Mouse (Mus musculus): ENCODE data around the gene Smarcc1. TPM values are rescaled to one million over a fixed set of nuclear protein-coding genes. Genes with fewer than 3 reads are reported as not detected.
A peak's percentile ranks its signal among the peaks of the same experiment; 100 is the strongest.

The Smarcc1 gene
- polyA plus RNA-seq, 1 experiment from 2014 or later, result 80.7 TPM

GRCm38 (mm10) chr9:110234962-110235361 is 117.5 kb downstream of the Smarcc1 start:
- no peak for ATAC-seq (ENCODE audit: insufficient number of reproducible peaks, insufficient read depth, low FRiP score, low read depth)
- 73% methylated on average over 6 of the region's 6 CpGs for WGBS
- Histone ChIP-seq H3K4me3 (ENCODE audit: control insufficient read depth in 1 of 2, insufficient read depth in 1 of 2, low read depth in 1 of 2, low read length in 2 of 2) (no peak overlapping the region), H3K4me2 (ENCODE audit: low read length) (no peak overlapping the region), H3K9me3 (ENCODE audit: control insufficient read depth, low read length) (no peaks in the 10 kb centered on the region), H3K9ac (ENCODE audit: low read length) (no peak overlapping the region), H3K4me1 (ENCODE audit: control insufficient read depth in 2 of 2, insufficient read depth in 2 of 2, low read length in 2 of 2) (no peaks in the 10 kb centered on the region), H3K27ac (replicated peaks in 1 of 2; ENCODE audit: control insufficient read depth in 1 of 2, insufficient read depth in 1 of 2, low read depth in 2 of 2, low read length in 2 of 2) (no peak overlapping the region), H3K27me3 (ENCODE audit: control insufficient read depth, insufficient read depth, low read length) (no peaks in the 10 kb centered on the region), H3K36me3 (ENCODE audit: control insufficient read depth, insufficient read depth, low read length) (peaks cover 89% of the 10 kb centered on the region)

- Histone ChIP-seq H3K27me3 (ENCODE audit: control insufficient read depth, insufficient read depth, low read length) (peaks cover 11% of the 10 kb centered on the region), H3K9ac (ENCODE audit: low read length) (no peak within 1 kb of the TSS), H3K27ac (replicated peaks in 1 of 2; ENCODE audit: control insufficient read depth in 1 of 2, insufficient read depth in 1 of 2, low read depth in 2 of 2, low read length in 2 of 2) (no peak within 1 kb of the TSS), H3K9me3 (ENCODE audit: control insufficient read depth, low read length) (no peaks in the 10 kb centered on the region), H3K36me3 (ENCODE audit: control insufficient read depth, insufficient read depth, low read length) (peaks cover 30% of the 10 kb centered on the region), H3K4me2 (ENCODE audit: low read length) (peak within 1 kb of the TSS; percentile 100), H3K4me3 (ENCODE audit: control insufficient read depth in 1 of 2, insufficient read depth in 1 of 2, low read depth in 1 of 2, low read length in 2 of 2) (peak within 1 kb of the TSS in 1 of 2 experiments; percentile 76; a peak in 2 of 4 replicates), H3K4me1 (ENCODE audit: control insufficient read depth in 2 of 2, insufficient read depth in 2 of 2, low read length in 2 of 2) (peaks cover 5 to 8% of the 10 kb centered on the region in 2 experiments; a peak in 3 of 4 replicates)
- ATAC-seq (ENCODE audit: insufficient number of reproducible peaks, insufficient read depth, low FRiP score, low read depth), result no peak
- 83% methylated on average over 7 of the region's 7 CpGs for WGBS
Measured at GRCm38 (mm10) chr9:110243221-110243833, 125.8 kb downstream of the Smarcc1 start, which contains the start of gene Cspg5. Gene Cspg5, plus strand, starts transcription at chr9:110243783.

DNA sequence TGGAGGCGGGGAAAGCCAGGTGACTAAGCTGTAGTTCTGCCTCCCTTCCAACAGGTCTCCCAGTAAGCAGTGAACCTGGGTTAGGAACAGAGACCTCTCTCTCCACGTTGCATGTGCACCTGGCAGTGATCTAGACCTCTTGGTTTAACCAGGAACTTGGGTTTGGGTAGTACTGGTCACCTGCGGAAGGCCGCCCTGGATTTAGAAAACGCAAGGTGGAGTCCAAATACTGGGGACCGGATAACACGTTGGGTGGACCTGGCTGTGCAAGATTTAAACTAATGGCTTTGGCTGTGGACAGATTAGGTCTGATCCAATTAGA is 127.0 kb downstream of the Smarcc1 start:
- Histone ChIP-seq H3K27me3 (ENCODE audit: control insufficient read depth, insufficient read depth, low read length) (peaks cover 11% of the 10 kb centered on the region), H3K36me3 (ENCODE audit: control insufficient read depth, insufficient read depth, low read length) (peaks cover 19% of the 10 kb centered on the region), H3K4me1 (ENCODE audit: control insufficient read depth in 2 of 2, insufficient read depth in 2 of 2, low read length in 2 of 2) (peaks cover 5 to 9% of the 10 kb centered on the region in 2 experiments), H3K4me2 (ENCODE audit: low read length) (peak overlapping the region; percentile 100), H3K9me3 (ENCODE audit: control insufficient read depth, low read length) (no peaks in the 10 kb centered on the region), H3K9ac (ENCODE audit: low read length) (no peak overlapping the region; the same call in 1 of the 2 replicates), H3K27ac (replicated peaks in 1 of 2; ENCODE audit: control insufficient read depth in 1 of 2, insufficient read depth in 1 of 2, low read depth in 2 of 2, low read length in 2 of 2) (no peak overlapping the region), H3K4me3 (ENCODE audit: control insufficient read depth in 1 of 2, insufficient read depth in 1 of 2, low read depth in 1 of 2, low read length in 2 of 2) (peak overlapping the region; percentile 48 to 76)
- 29% methylated on average over 7 of the region's 7 CpGs for WGBS
- ATAC-seq (ENCODE audit: insufficient number of reproducible peaks, insufficient read depth, low FRiP score, low read depth), result no peak

DNA sequence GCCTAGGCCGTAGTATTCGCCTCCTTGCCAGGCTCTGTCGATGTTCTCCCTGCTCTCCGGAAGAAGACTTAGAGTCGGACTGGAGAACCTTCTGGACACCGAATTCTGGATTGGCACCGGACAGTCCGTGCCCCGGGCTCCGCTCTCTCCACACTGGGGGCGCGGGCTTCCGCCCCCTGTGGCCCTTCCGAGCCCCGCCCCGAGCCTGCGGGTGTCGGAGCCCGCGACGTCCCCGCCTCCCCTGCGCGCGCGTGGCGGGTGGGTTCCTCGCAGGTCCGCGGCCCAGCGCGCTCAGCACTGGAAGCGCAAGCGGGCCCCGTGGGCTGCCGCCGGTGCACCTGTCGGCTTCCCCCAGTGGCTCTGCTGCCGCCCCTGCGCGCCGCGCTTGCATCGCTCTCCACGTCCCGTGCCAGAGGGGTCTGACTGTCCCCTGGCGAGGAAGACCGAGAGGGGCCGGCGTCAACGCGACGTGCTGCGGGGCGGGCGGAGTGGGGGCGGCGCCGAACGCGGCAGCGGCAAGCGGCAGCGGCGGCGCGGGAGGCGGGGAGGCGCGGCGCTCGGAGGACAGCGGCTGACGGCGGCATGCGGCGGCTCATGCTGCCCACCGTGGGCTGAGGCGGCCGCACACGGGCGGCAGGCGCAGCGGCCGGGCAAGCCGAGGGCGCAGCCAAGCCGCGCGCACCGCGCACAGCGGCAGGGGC is 127.5 kb downstream of the Smarcc1 start:
- Histone ChIP-seq H3K4me3 (ENCODE audit: control insufficient read depth in 1 of 2, insufficient read depth in 1 of 2, low read depth in 1 of 2, low read length in 2 of 2) (peak overlapping the region; percentile 48 to 76), H3K27me3 (ENCODE audit: control insufficient read depth, insufficient read depth, low read length) (peaks cover 11% of the 10 kb centered on the region), H3K9me3 (ENCODE audit: control insufficient read depth, low read length) (no peaks in the 10 kb centered on the region), H3K27ac (replicated peaks in 1 of 2; ENCODE audit: control insufficient read depth in 1 of 2, insufficient read depth in 1 of 2, low read depth in 2 of 2, low read length in 2 of 2) (no peak overlapping the region), H3K4me1 (ENCODE audit: control insufficient read depth in 2 of 2, insufficient read depth in 2 of 2, low read length in 2 of 2) (peaks cover 10 to 14% of the 10 kb centered on the region in 2 experiments), H3K9ac (ENCODE audit: low read length) (peak overlapping the region; percentile 71), H3K36me3 (ENCODE audit: control insufficient read depth, insufficient read depth, low read length) (peaks cover 16% of the 10 kb centered on the region), H3K4me2 (ENCODE audit: low read length) (peak overlapping the region; percentile 100)
- peak; percentile 17; the same call in 1 of the 2 replicates for ATAC-seq (ENCODE audit: insufficient number of reproducible peaks, insufficient read depth, low FRiP score, low read depth)
- WGBS, result under 1% methylated on average over 75 of the region's 93 CpGs

GRCm38 (mm10) chr9:110245590-110246320 is 128.2 kb downstream of the Smarcc1 start:
- Histone ChIP-seq H3K4me3 (ENCODE audit: control insufficient read depth in 1 of 2, insufficient read depth in 1 of 2, low read depth in 1 of 2, low read length in 2 of 2) (peak overlapping the region; percentile 48 to 76), H3K4me2 (ENCODE audit: low read length) (peak overlapping the region; percentile 100), H3K36me3 (ENCODE audit: control insufficient read depth, insufficient read depth, low read length) (peaks cover 9% of the 10 kb centered on the region; the same call in 1 of the 2 replicates), H3K27me3 (ENCODE audit: control insufficient read depth, insufficient read depth, low read length) (peaks cover 11% of the 10 kb centered on the region), H3K27ac (replicated peaks in 1 of 2; ENCODE audit: control insufficient read depth in 1 of 2, insufficient read depth in 1 of 2, low read depth in 2 of 2, low read length in 2 of 2) (no peak overlapping the region), H3K9ac (ENCODE audit: low read length) (peak overlapping the region; percentile 71), H3K4me1 (ENCODE audit: control insufficient read depth in 2 of 2, insufficient read depth in 2 of 2, low read length in 2 of 2) (peaks cover 13 to 14% of the 10 kb centered on the region in 2 experiments), H3K9me3 (ENCODE audit: control insufficient read depth, low read length) (no peaks in the 10 kb centered on the region)
- ATAC-seq (ENCODE audit: insufficient number of reproducible peaks, insufficient read depth, low FRiP score, low read depth), result peak; percentile 79
- 3% methylated on average over 25 of the region's 40 CpGs for WGBS

GRCm38 (mm10) chr9:110246321-110246640 is 128.8 kb downstream of the Smarcc1 start:
- peaks cover 5% of the 10 kb centered on the region; the same call in 1 of the 2 replicates for H3K36me3 ChIP-seq (ENCODE audit: control insufficient read depth, insufficient read depth, low read length)
- H3K4me2 ChIP-seq (ENCODE audit: low read length), result peak overlapping the region; percentile 100
- peak overlapping the region; percentile 48 to 76 for H3K4me3 ChIP-seq (ENCODE audit: control insufficient read depth in 1 of 2, insufficient read depth in 1 of 2, low read depth in 1 of 2, low read length in 2 of 2)
- H3K27me3 ChIP-seq (ENCODE audit: control insufficient read depth, insufficient read depth, low read length), result peaks cover 11% of the 10 kb centered on the region
- no peaks in the 10 kb centered on the region for H3K9me3 ChIP-seq (ENCODE audit: control insufficient read depth, low read length)
- H3K9ac ChIP-seq (ENCODE audit: low read length), result peak overlapping the region; percentile 71
- peaks cover 13 to 14% of the 10 kb centered on the region in 2 experiments for H3K4me1 ChIP-seq (ENCODE audit: control insufficient read depth in 2 of 2, insufficient read depth in 2 of 2, low read length in 2 of 2)
- no peak for ATAC-seq (ENCODE audit: insufficient number of reproducible peaks, insufficient read depth, low FRiP score, low read depth)
- H3K27ac ChIP-seq (replicated peaks in 1 of 2; ENCODE audit: control insufficient read depth in 1 of 2, insufficient read depth in 1 of 2, low read depth in 2 of 2, low read length in 2 of 2), result no peak overlapping the region
- 34% methylated on average over 13 of the region's 13 CpGs for WGBS

GRCm38 (mm10) chr9:110247049-110247448 is 129.5 kb downstream of the Smarcc1 start:
- H3K4me2 ChIP-seq (ENCODE audit: low read length), result no peak overlapping the region
- no peak for ATAC-seq (ENCODE audit: insufficient number of reproducible peaks, insufficient read depth, low FRiP score, low read depth)
- H3K36me3 ChIP-seq (ENCODE audit: control insufficient read depth, insufficient read depth, low read length), result no peaks in the 10 kb centered on the region
- WGBS, result 82% methylated on average over 10 of the region's 10 CpGs
- no peaks in the 10 kb centered on the region for H3K9me3 ChIP-seq (ENCODE audit: control insufficient read depth, low read length)
- H3K9ac ChIP-seq (ENCODE audit: low read length), result no peak overlapping the region
- H3K27ac ChIP-seq (replicated peaks in 1 of 2; ENCODE audit: control insufficient read depth in 1 of 2, insufficient read depth in 1 of 2, low read depth in 2 of 2, low read length in 2 of 2), result no peak overlapping the region
- H3K4me1 ChIP-seq (ENCODE audit: control insufficient read depth in 2 of 2, insufficient read depth in 2 of 2, low read length in 2 of 2), result peaks cover 13 to 14% of the 10 kb centered on the region in 2 experiments
- peaks cover 11% of the 10 kb centered on the region for H3K27me3 ChIP-seq (ENCODE audit: control insufficient read depth, insufficient read depth, low read length)
- no peak overlapping the region for H3K4me3 ChIP-seq (ENCODE audit: control insufficient read depth in 1 of 2, insufficient read depth in 1 of 2, low read depth in 1 of 2, low read length in 2 of 2)

Measured in heart, embryonic 14.5 days (tissue).